Mouse (Mus musculus): ENCODE measurements at regions not wholly inside any gene's neighbourhood (a gene's known extent, or its start where the extent isn't known, plus 50 kb on each side); places are given as distances from the start of the nearest gene placed in this dataset.

- no peak for DNase-seq
These were observed 280.8 kb downstream of the Insig2 start for GRCm38 (mm10) chr1:121051496-121052119.

GRCm38 (mm10) chr1:121052120-121052501 lies 280.3 kb downstream of the Insig2 start:
- no peak for DNase-seq

- DNase-seq = no peak
These were observed 278.7 kb downstream of the Insig2 start for GRCm38 (mm10) chr1:121053692-121054091.

GRCm38 (mm10) chr1:121074569-121074968 lies 257.8 kb downstream of the Insig2 start:
- no peak for DNase-seq

GRCm38 (mm10) chr1:121082839-121083238 lies 249.6 kb downstream of the Insig2 start:
- no peak for DNase-seq

GRCm38 (mm10) chr1:121085101-121085727 lies 247.2 kb downstream of the Insig2 start:
- DNase-seq = no peak

GRCm38 (mm10) chr1:121087124-121087887 lies 245.1 kb downstream of the Insig2 start:
- peak in 1 of 2 experiments; percentile 5 for DNase-seq

- DNase-seq = no peak
These were observed 241.8 kb downstream of the Insig2 start for GRCm38 (mm10) chr1:121090628-121091027.

- DNase-seq = no peak
These were observed 239.5 kb downstream of the Insig2 start for GRCm38 (mm10) chr1:121092870-121093269.

- DNase-seq = no peak
These were observed 235.5 kb downstream of the Insig2 start for GRCm38 (mm10) chr1:121096551-121097550.

GRCm38 (mm10) chr1:121111776-121112344 lies 220.5 kb downstream of the Insig2 start:
- DNase-seq = no peak

GRCm38 (mm10) chr1:121112464-121112863 lies 219.9 kb downstream of the Insig2 start:
- DNase-seq = no peak

GRCm38 (mm10) chr1:121116626-121117025 lies 215.8 kb downstream of the Insig2 start:
- DNase-seq = no peak

GRCm38 (mm10) chr1:121123436-121123835 lies 209.0 kb downstream of the Insig2 start:
- DNase-seq = no peak

- DNase-seq = no peak
These were observed 196.1 kb downstream of the Insig2 start for GRCm38 (mm10) chr1:121136284-121136683.

GRCm38 (mm10) chr1:121136846-121137245 lies 195.5 kb downstream of the Insig2 start:
- no peak for DNase-seq

- no peak for DNase-seq
These were observed 187.4 kb downstream of the Insig2 start for GRCm38 (mm10) chr1:121144981-121145380.

GRCm38 (mm10) chr1:121153476-121153875 lies 178.9 kb downstream of the Insig2 start:
- DNase-seq = no peak

- DNase-seq = no peak
These were observed 177.8 kb downstream of the Insig2 start for GRCm38 (mm10) chr1:121154616-121155015.

GRCm38 (mm10) chr1:121168651-121169050 lies 163.7 kb downstream of the Insig2 start:
- DNase-seq = no peak

- DNase-seq = no peak
These were observed 155.8 kb downstream of the Insig2 start for GRCm38 (mm10) chr1:121176541-121176940.

All from cerebellum, adult 18-20 months (tissue).